Mouse (Mus musculus): ENCODE results near the gene Nav1.

Gene Nav1

GRCm38 (mm10) chr1:135607019-135607418 is at the start of gene Nav1:
TSS of gene Nav1 (minus strand) at chr1:135607295.
- DNase-seq (ENCODE audit: low spot score in 2 of 2) = no peak

- DNase-seq (ENCODE audit: low spot score in 2 of 2) = no peak
Measured at GRCm38 (mm10) chr1:135653909-135654308, 46.8 kb upstream of the Nav1 start.

- no peak for DNase-seq (ENCODE audit: low spot score in 2 of 2)
Measured at GRCm38 (mm10) chr1:135645459-135646195, 38.5 kb upstream of the Nav1 start.

- DNase-seq (ENCODE audit: low spot score in 2 of 2) = no peak
Measured at GRCm38 (mm10) chr1:135644110-135644509, 37.0 kb upstream of the Nav1 start.

GRCm38 (mm10) chr1:135643691-135644090 is 36.6 kb upstream of the Nav1 start:
- DNase-seq (ENCODE audit: low spot score in 2 of 2) = no peak

- no peak for DNase-seq (ENCODE audit: low spot score in 2 of 2)
Measured at GRCm38 (mm10) chr1:135639853-135640252, 32.8 kb upstream of the Nav1 start.

- DNase-seq (ENCODE audit: low spot score in 2 of 2) = no peak
Measured at GRCm38 (mm10) chr1:135639093-135639492, 32.0 kb upstream of the Nav1 start.

GRCm38 (mm10) chr1:135637574-135638008 is 30.5 kb upstream of the Nav1 start:
- no peak for DNase-seq (ENCODE audit: low spot score in 2 of 2)

GRCm38 (mm10) chr1:135636111-135636511 is 29.0 kb upstream of the Nav1 start:
- no peak for DNase-seq (ENCODE audit: low spot score in 2 of 2)

- DNase-seq (ENCODE audit: low spot score in 2 of 2) = no peak
Measured at GRCm38 (mm10) chr1:135635323-135636064, 28.4 kb upstream of the Nav1 start.

- DNase-seq (ENCODE audit: low spot score in 2 of 2) = no peak
Measured at GRCm38 (mm10) chr1:135634791-135635190, 27.7 kb upstream of the Nav1 start.

GRCm38 (mm10) chr1:135633884-135634283 is 26.8 kb upstream of the Nav1 start:
- no peak for DNase-seq (ENCODE audit: low spot score in 2 of 2)

GRCm38 (mm10) chr1:135633478-135633877 is 26.4 kb upstream of the Nav1 start:
- DNase-seq (ENCODE audit: low spot score in 2 of 2) = no peak

GRCm38 (mm10) chr1:135632199-135632598 is 25.1 kb upstream of the Nav1 start:
- DNase-seq (ENCODE audit: low spot score in 2 of 2) = no peak

- peak in 1 of 2 experiments; percentile 42 for DNase-seq (ENCODE audit: low spot score in 2 of 2)
Measured at GRCm38 (mm10) chr1:135631515-135631914, 24.4 kb upstream of the Nav1 start.

- DNase-seq (ENCODE audit: low spot score in 2 of 2) = no peak
Measured at GRCm38 (mm10) chr1:135629846-135630245, 22.8 kb upstream of the Nav1 start.

GRCm38 (mm10) chr1:135626218-135626617 is 19.1 kb upstream of the Nav1 start:
- peak in 1 of 2 experiments; percentile 59 for DNase-seq (ENCODE audit: low spot score in 2 of 2)

GRCm38 (mm10) chr1:135625741-135626140 is 18.6 kb upstream of the Nav1 start:
- no peak for DNase-seq (ENCODE audit: low spot score in 2 of 2)

GRCm38 (mm10) chr1:135624646-135625045 is 17.6 kb upstream of the Nav1 start:
- no peak for DNase-seq (ENCODE audit: low spot score in 2 of 2)

- DNase-seq (ENCODE audit: low spot score in 2 of 2) = no peak
Measured at GRCm38 (mm10) chr1:135623136-135623535, 16.0 kb upstream of the Nav1 start.

GRCm38 (mm10) chr1:135621307-135621706 is 14.2 kb upstream of the Nav1 start:
- DNase-seq (ENCODE audit: low spot score in 2 of 2) = no peak

GRCm38 (mm10) chr1:135619932-135620391 is 12.9 kb upstream of the Nav1 start:
- no peak for DNase-seq (ENCODE audit: low spot score in 2 of 2)

- DNase-seq (ENCODE audit: low spot score in 2 of 2) = no peak
Measured at GRCm38 (mm10) chr1:135619130-135619529, 12.0 kb upstream of the Nav1 start.
